Mouse (Mus musculus): ENCODE results near the gene Sost. TPM values are rescaled to one million over a fixed set of nuclear protein-coding genes. Genes with fewer than 3 reads are reported as not detected.

The Sost gene
- 0.28 TPM for polyA plus RNA-seq (2014; fragmentation: Illumina TruSeq; extraction: RNeasy Lipid Tissue Mini Kit (QIAGEN cat#74804); ENCODE audit: low read depth, low replicate concordance)

DNA sequence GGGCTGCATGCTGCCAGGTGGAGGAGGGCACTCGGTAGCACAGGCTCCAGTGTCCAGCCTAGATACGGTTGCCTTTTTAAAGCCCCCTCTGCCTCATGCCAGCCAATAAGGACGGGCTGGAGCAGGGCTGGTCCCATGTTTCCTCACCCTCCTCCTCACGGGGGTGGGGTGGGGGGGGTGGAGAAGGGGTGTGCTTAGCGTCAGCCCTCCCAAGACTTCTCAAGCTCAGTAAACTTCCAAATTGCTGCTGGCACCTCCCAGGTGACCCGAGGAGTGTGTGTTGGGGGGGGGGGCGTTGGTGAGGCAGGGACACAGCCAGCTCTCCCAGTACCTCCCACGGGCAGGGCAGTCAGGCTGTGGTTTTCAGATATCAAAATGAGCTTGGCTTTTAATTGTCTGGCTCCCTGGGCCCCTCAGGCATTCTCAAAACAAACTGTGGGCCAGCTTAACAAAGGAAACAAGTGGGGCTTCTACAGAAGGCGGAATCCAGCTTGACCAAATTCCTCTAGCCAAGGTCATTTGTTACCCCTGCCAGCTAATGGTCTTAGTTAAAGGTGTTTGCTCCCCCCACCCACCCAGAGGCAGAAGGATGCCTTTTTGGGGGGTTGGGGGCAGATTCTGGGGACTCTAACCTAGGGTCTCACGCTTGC is at the start of gene Sost:
Gene Sost (minus strand): TSS at position 51 of the 650 bp plus-strand sequence.

DNA sequence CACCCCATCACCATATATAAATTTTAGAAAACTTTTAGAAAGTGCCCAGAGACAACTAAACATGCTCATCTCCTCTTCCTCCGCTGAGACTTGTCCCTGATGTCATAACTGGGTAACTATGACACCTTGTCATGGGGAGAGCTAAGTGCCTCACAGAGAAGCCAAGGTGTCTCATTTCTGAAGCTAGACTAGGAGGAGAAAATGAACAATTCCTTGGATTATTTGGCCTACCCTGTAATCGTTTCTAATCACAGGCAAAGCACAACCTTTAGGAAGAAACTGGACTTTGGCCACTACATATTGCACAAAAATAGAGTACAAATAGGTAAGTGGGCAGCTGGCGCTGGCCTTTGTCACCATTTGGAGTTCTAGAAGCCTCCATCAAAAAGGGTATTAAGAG is 20.1 kb upstream of the Sost start, which contains the start of gene Dusp3:
Gene Dusp3 (minus strand): TSS at position 101 of the 400 bp plus-strand sequence.

DNA sequence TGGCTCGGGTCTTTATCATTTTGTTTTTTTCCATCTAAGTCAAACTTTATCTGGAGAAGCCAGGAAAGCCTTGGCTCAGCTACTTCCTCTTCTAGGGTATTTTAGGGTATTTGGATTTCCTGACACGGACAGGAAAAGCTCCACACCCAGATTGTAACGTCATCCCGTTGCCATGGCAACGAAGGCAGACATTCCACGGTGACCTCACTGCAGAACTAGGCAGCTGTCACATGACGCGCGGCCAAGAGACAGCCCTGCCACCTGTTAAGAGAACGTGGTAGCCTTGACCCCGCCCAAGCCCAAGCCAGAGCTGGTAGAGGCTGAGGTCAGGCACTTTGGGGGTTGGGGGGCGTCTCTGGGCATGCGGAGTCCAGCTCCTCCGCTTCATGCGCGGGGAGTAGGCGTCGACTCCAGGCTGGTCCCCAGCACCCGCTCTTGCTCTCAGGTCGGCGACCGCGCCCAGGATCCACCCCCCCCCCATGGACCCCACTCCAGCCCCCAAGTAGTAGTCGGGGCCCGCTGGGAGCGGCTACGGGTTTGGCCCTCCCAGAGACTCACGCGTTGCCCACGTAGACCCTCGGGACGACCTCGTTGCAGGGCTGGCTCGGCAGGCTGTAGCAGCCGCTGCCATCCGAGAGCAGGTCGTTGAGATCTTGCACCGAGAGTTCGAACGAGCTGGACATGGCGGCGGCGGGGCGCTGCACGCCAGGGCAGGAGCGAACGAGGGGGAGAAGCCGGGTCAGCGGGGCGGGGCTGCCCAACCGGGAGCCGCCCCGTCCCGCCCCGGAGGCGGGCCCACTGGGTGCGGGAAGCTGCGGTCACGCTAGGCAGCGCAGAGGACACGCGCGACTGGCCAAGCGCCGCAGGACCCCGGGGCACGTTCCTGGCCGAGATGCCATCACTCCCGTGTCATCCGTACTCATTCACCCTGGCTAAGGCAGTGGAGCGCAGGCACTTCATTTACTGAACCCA is 17.5 kb upstream of the Sost start, which contains the start of gene Cfap97d1:
Gene Cfap97d1 (plus strand): TSS at position 226 of the 972 bp plus-strand sequence.

Other genes starting within 250 kb of the Sost start
- gene Dhx8, start 234.1 kb downstream of the Sost start, polyA plus RNA-seq (2014; fragmentation: Illumina TruSeq; extraction: RNeasy Lipid Tissue Mini Kit (QIAGEN cat#74804); ENCODE audit: low read depth, low replicate concordance) = 12.8 TPM
- gene Etv4, start 181.6 kb downstream of the Sost start, polyA plus RNA-seq (2014; fragmentation: Illumina TruSeq; extraction: RNeasy Lipid Tissue Mini Kit (QIAGEN cat#74804); ENCODE audit: low read depth, low replicate concordance) = not detected
- gene Meox1, start 72.6 kb downstream of the Sost start, polyA plus RNA-seq (2014; fragmentation: Illumina TruSeq; extraction: RNeasy Lipid Tissue Mini Kit (QIAGEN cat#74804); ENCODE audit: low read depth, low replicate concordance) = 2.7 TPM
- not detected for gene Cfap97d1, start 17.3 kb upstream of the Sost start, polyA plus RNA-seq (2014; fragmentation: Illumina TruSeq; extraction: RNeasy Lipid Tissue Mini Kit (QIAGEN cat#74804); ENCODE audit: low read depth, low replicate concordance)
- 32.9 TPM for gene Dusp3, start 20.0 kb upstream of the Sost start, polyA plus RNA-seq (2014; fragmentation: Illumina TruSeq; extraction: RNeasy Lipid Tissue Mini Kit (QIAGEN cat#74804); ENCODE audit: low read depth, low replicate concordance)
- 0.44 TPM for gene Mpp3, start 61.4 kb upstream of the Sost start, polyA plus RNA-seq (2014; fragmentation: Illumina TruSeq; extraction: RNeasy Lipid Tissue Mini Kit (QIAGEN cat#74804); ENCODE audit: low read depth, low replicate concordance)
- gene Cd300lg, start 74.5 kb upstream of the Sost start, polyA plus RNA-seq (2014; fragmentation: Illumina TruSeq; extraction: RNeasy Lipid Tissue Mini Kit (QIAGEN cat#74804); ENCODE audit: low read depth, low replicate concordance) = 19.1 TPM
- 0.49 TPM for gene Mpp2, start 121.5 kb upstream of the Sost start, polyA plus RNA-seq (2014; fragmentation: Illumina TruSeq; extraction: RNeasy Lipid Tissue Mini Kit (QIAGEN cat#74804); ENCODE audit: low read depth, low replicate concordance)
- gene Ppy, start 134.3 kb upstream of the Sost start, polyA plus RNA-seq (2014; fragmentation: Illumina TruSeq; extraction: RNeasy Lipid Tissue Mini Kit (QIAGEN cat#74804); ENCODE audit: low read depth, low replicate concordance) = not detected
- not detected for gene Pyy, start 140.8 kb upstream of the Sost start, polyA plus RNA-seq (2014; fragmentation: Illumina TruSeq; extraction: RNeasy Lipid Tissue Mini Kit (QIAGEN cat#74804); ENCODE audit: low read depth, low replicate concordance)
- gene Nags, start 178.5 kb upstream of the Sost start, polyA plus RNA-seq (2014; fragmentation: Illumina TruSeq; extraction: RNeasy Lipid Tissue Mini Kit (QIAGEN cat#74804); ENCODE audit: low read depth, low replicate concordance) = not detected
- gene Tmem101, start 189.4 kb upstream of the Sost start, polyA plus RNA-seq (2014; fragmentation: Illumina TruSeq; extraction: RNeasy Lipid Tissue Mini Kit (QIAGEN cat#74804); ENCODE audit: low read depth, low replicate concordance) = 2.8 TPM
- gene Lsm12, start 218.3 kb upstream of the Sost start, polyA plus RNA-seq (2014; fragmentation: Illumina TruSeq; extraction: RNeasy Lipid Tissue Mini Kit (QIAGEN cat#74804); ENCODE audit: low read depth, low replicate concordance) = 31.2 TPM
- gene G6pc3, start 222.6 kb upstream of the Sost start, polyA plus RNA-seq (2014; fragmentation: Illumina TruSeq; extraction: RNeasy Lipid Tissue Mini Kit (QIAGEN cat#74804); ENCODE audit: low read depth, low replicate concordance) = 0.93 TPM